In genomic region chr4:40844251-40844721, GRCm38 (mm10) we compare ENCODE assay signal across 8 mouse cellular contexts. TPM values are rescaled to one million over a fixed set of nuclear protein-coding genes. Genes with fewer than 3 reads are reported as not detected.
DNase-seq lines count a peak whose midpoint lies in the region; TF ChIP-seq lines count a peak whose summit lies in the region.

No protein-coding gene starts in this region.

- H3K4me3 ChIP-seq in myocyte: no peak overlapping the region

- no peak overlapping the region for H3ac ChIP-seq in myocyte (ENCODE audit: control insufficient read depth, insufficient read length)

- peak; percentile 56 to 84 for DNase-seq in adrenal gland, adult (ENCODE audit: inconsistent age in 2 of 2, low spot score in 1 of 2)
- no peak for DNase-seq in adrenal gland, adult 8-10 months
- peak; percentile 60 to 70 for DNase-seq in right cerebral cortex, postnatal 10 days (ENCODE audit: low spot score in 2 of 2)
- DNase-seq in right cerebral cortex, postnatal 25 days: no peak
- DNase-seq in heart, postnatal 10 days: peak; percentile 74 to 77
- peak; percentile 61 for DNase-seq in liver
- DNase-seq in yolk sac, embryonic 10.5 days (ENCODE audit: low spot score): no peak

- peaks cover 99% of the 10 kb centered on the region for H3K79me2 ChIP-seq in myocyte (ENCODE audit: control insufficient read depth, insufficient read depth)

- H3K4me2 ChIP-seq in myocyte (ENCODE audit: low read depth): peak overlapping the region; percentile 64

- intact Hi-C loops in heart, postnatal 10 days (cut with DNase I): no loop called here

- no peaks in the 10 kb centered on the region for H3K36me3 ChIP-seq in myocyte (ENCODE audit: control insufficient read depth, insufficient read depth)

- no peaks in the 10 kb centered on the region for H3K27me3 ChIP-seq in myocyte (ENCODE audit: control insufficient read depth, insufficient read depth, insufficient read length)

- peak; percentile 24 for TF ChIP-seq POLR2A in myocyte (IDR thresholded peaks at IDR 0.05; ENCODE audit: insufficient read length, low read depth)

TF ChIP-seq in myocyte, 11 proteins besides CTCF, POLR2A, EP300 and RAD21:
- TF ChIP-seq MYOD1 (IDR thresholded peaks at IDR 0.05; ENCODE audit: control insufficient read depth in 1 of 3, insufficient read length in 2 of 3, low read depth in 2 of 3) (peak in 2 of 3 experiments; percentile 89 to 90), MAX (IDR thresholded peaks at IDR 0.05; ENCODE audit: low read depth) (no peak), TCF12 (IDR thresholded peaks at IDR 0.05; ENCODE audit: insufficient read depth, poor library complexity, severe bottlenecking) (no peak), CEBPB (IDR thresholded peaks at IDR 0.05; ENCODE audit: insufficient read depth, poor library complexity, severe bottlenecking) (no peak), SRF (IDR thresholded peaks at IDR 0.05; ENCODE audit: control insufficient read depth, insufficient read length, low read depth) (peak; percentile 21), E2F4 (IDR thresholded peaks at IDR 0.05; ENCODE audit: insufficient read depth) (no peak), USF1 (IDR thresholded peaks at IDR 0.05; ENCODE audit: low read depth) (no peak), TCF3 (IDR thresholded peaks at IDR 0.05; ENCODE audit: insufficient read length, low read depth) (no peak), MYOG (IDR thresholded peaks at IDR 0.05; ENCODE audit: control insufficient read depth in 1 of 3, insufficient read depth in 1 of 3, insufficient read length in 2 of 3, low read depth in 2 of 3) (peak; percentile 35 to 76 (median 35)), REST (IDR thresholded peaks at IDR 0.05; ENCODE audit: insufficient read depth, insufficient read length) (no peak)

RNA-seq across cellular contexts. Expression of gene B4galt1, which starts 9.5 kb away (rescaled TPM):
- 10 to 100 TPM; 58.8 to 94.7 (median 64.4) TPM for total RNA-seq in adrenal gland, adult 8-10 months (2022)
- total RNA-seq in heart, postnatal 10 days (2021): 100 to 1,000 TPM in 1 of 2 experiments, 10 to 100 TPM in 1; 95.5 to 103 TPM
- 37.7 TPM for polyA plus RNA-seq in myocyte (2012; fragmentation: generic; extraction: Trizol)

Comparison
In these comparisons a context has a peak if more than half of its experiments do, and no peak if none do; other contexts are left out.
1. DNase-seq: peak in adrenal gland, adult (2 of 2), right cerebral cortex, postnatal 10 days (2 of 2), heart, postnatal 10 days (2 of 2) and liver (single experiment); none in adrenal gland, adult 8-10 months (single experiment), right cerebral cortex, postnatal 25 days (single experiment) and yolk sac, embryonic 10.5 days (single experiment).